Mouse (Mus musculus) layer of hippocampus, postnatal 10 days (tissue): ENCODE results near the gene 4833427G06Rik. TPM values are rescaled to one million over a fixed set of nuclear protein-coding genes. Genes with fewer than 3 reads are reported as not detected.
"Not testable (repeated sequence)": the region's sequence is repeated elsewhere in the genome, so short reads cannot be mapped to it uniquely, and the experiment has no call there.

Experiments used
- DNase-seq, 2 experiments: peaks; one replicate each; pipeline ENCODE4 v3.0.0; 2021; ENCODE audit warnings: low spot score in 2 of 2
- long read RNA-seq: library from polyadenylated mRNA; stranded (forward); transcript quantifications from one replicate; pipeline ENCODE4 v2.0.0, GENCODE M21; 2023
- total RNA-seq, 2 experiments: library from RNA; stranded (reverse); gene quantifications; 2 replicates each; pipeline ENCODE4 v1.2.3; 2021

The 4833427G06Rik gene
- total RNA-seq, result under 1 TPM; 0.58 to 0.75 TPM
- long read RNA-seq, result 0 reads

DNA sequence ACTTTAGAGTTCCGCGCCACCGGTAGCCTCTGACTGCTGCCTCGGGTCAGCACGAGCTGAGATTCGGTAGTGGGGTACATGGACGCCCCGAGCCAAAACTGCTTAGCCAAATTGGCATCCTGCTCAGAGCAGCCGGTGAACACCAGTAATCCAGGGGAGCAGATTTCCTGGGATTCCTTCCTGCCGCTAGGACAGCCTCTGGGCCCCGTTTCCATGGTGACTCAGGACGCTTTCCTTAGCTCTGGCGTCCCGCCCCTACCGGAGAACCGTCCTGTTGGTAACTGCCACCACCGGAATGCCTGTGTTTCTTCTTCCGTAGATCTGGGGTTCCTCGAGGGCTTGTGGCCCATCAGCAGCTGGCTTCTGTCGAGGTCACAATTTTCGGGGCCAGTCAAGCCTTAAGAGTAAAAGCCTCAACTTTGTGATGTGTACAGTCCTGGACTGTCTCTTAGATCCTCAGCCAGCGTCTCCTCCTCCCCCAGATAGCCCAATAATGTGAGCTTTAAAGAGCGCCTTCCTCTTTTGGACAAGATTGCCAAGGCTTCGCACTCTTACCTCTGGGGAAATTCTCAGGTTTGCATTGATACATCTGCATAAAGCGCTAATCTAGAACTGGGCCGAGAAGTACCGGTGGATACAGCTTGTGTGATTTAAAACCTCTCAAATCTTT, at the start of gene 4833427G06Rik:
Gene 4833427G06Rik, minus strand, starts transcription at position 323 of the 670 bp plus-strand sequence.
- DNase-seq, result peak; percentile 37 to 55

DNA sequence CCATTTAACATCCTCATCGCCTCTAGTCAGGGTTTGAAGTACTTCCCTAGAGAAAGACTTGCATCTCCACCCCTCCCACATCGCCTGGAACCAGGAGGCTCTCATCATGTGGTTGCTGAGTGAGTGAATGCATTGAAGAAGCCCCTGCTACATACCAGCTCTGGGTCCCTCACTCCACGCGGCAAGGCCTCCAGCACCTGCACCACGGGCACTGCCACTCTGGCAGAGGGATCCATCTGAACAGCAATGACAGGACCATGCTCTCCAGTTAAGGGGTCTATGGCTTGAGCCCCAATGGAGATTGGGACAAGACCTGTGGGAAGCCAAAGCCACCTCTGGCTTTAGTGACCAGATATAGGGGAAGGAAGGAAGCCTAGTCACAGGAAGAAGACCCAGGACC, 45.4 kb upstream of the 4833427G06Rik start:
- no peak for DNase-seq

DNA sequence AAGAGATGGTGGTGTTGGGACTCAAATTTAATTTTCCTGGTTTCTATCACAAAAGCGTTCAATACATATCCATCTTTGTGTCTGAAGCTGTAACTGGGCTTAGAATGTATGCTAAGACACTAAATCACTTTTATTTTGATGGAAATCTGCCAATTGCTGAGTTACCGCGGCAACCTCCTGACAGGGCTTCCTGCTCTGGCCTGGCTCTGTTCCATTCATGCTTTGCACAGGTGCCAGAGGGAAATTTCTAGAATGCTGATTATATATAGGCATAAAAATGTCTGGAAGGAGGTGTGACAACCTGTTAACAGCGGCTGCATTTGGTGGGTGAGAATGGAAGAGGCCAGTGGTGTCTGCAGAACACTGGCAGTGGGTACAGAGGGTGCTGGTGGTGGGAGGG, 44.6 kb upstream of the 4833427G06Rik start:
- DNase-seq, result no peak

DNA sequence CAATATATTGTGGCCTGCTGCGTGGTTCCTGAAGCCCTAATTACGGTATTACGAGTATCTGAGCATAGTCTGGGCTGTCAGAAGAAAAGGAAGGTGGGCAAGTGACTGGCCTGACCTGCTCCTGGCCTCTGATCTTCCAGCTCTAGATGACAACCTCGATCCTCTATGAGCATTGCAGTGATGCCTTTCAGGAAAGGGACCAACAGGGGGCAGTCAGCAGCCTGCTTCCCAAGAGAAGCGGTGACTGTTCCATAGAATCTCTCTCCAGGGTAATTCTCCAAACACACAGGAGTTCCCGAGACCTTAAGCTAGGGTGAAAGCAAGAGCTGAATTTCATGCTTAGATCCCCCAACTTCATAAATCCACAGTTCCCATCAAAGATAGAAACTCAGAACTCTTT, 42.3 kb upstream of the 4833427G06Rik start:
- no peak for DNase-seq

DNA sequence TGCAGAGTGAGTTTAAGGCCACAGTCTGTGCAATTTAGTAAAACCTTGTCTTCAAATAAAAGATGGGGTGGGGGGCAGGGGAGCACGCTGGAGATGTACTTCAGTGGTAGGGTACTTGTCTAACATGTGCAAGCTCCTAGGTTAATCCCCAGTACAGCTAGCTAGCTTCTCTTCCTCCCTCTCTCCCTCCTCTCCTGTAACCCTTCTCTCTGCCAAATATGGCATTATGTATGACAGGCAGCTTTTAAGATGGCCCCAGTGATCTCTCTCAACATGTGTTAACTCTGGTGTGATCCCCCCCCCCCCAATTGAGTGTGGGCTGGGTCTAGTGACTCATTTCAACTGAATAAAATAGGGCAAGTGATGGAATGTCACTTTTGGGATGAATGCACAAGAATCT, 41.6 kb upstream of the 4833427G06Rik start:
- DNase-seq, result no peak

DNA sequence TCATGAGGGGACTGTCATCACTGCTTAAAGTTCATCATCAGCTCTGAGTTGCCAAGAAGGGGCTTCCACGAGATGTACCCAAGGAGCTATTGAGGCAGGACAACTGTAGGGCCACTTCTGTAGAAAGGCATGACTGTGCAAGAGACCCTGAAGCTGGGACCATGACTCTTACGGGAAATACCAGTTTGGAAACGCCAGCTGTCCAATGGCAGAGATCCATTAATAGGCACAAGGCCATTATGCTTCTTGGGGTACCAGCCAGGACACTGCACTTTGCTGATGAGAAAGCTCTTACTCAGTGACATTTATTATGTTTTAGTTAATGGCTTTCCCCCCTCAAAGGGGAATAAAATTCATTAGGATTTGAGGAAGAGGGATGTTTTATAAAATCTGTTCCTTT, 38.8 kb upstream of the 4833427G06Rik start:
- no peak for DNase-seq

DNA sequence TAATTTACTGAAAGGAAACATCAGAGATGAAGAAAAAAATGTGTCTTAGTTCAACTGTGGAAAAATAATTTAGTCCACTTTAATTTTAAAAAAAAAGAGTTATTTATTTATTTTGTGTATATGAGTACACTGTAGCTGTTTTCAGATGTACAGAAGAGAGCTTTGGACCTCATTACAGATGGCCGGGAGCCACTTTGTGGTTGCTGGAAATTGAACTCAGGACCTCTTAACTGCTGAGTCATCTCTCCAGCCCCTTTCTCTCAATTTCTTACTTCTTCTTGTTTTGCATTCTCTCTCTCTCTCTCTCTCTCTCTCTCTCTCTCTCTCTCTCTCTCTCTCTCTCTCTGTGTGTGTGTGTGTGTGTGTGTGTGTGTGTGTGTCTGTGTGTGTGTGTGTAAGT, 37.5 kb upstream of the 4833427G06Rik start:
- DNase-seq, result not testable (repeated sequence)

DNA sequence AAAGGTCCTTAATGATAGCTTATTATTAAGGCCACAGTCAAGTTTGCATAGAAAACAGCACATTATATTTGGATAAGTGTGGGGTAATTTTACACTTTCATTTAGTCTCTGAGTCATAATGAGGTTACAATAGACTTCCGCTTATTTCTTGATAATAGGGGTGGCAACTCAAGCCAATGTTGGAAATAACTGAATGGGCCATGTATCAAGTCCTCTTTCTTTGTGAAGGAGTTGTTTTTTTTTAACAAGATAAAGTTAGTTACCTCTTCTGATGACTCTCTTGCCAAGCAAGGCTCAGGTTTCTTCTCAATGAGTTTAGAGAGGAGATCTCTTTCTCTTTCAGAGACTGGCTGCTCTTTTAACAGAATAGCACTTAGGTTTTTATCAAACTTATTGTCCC, 36.4 kb upstream of the 4833427G06Rik start:
- no peak for DNase-seq

DNA sequence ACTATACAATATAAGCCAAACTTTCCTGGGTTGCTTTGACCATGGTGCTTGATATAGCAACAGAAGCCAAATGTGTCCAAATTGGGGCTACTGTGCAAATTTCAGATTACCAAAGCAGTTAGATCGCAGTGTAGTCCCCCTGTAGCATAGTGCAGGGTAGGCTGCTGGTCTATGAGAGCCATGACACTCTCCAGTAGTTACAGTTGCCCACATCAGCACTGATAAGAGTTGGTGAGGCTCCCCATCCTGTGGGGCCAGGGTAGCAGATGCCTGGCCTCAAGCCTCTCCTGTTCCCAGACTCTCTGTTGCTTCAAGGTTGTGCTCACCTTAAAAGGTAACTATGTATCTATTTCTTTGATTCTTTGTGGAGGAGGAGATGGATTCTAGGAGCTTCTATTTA, 36.0 kb upstream of the 4833427G06Rik start:
- DNase-seq, result no peak

DNA sequence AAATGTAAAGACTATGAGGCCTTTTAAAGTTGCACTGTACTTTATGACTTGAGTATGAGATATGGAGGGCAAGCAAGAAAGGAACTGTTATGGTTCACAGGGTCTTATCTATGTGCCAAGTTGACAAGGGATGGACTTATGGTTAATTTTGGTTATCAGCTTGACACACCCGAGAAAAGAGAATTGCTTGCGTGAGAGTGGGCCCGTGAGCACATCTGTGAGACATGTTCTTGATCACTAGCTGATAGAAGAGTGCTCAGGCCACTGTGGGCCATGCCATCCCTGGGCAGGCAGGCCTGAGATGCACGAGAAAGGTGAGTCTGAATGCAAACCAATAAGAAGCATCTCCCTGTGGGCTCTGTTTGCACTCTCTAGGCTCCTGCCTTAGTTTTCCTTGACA, 35.6 kb upstream of the 4833427G06Rik start:
- DNase-seq, result no peak

DNA sequence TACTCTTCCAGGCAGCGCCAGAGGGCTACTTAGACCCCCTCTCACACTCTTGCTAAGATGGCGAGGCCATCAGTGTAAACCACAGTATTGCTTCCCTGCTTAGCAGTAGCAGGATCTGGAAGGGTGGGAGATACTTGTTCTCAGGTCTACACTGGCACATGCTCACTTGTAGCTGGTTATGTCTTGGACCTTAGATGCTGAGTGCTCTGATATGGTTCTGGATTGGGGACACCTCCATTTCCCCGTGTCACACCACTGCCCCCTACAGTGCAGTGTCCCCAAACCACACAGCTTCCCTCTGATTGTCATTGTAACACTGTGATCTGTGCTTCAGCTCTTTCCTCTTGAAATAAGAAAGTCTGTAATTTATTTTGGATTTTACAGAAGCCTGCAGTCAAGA, 35.1 kb upstream of the 4833427G06Rik start:
- peak in 1 of 2 experiments; percentile 47 for DNase-seq

DNA sequence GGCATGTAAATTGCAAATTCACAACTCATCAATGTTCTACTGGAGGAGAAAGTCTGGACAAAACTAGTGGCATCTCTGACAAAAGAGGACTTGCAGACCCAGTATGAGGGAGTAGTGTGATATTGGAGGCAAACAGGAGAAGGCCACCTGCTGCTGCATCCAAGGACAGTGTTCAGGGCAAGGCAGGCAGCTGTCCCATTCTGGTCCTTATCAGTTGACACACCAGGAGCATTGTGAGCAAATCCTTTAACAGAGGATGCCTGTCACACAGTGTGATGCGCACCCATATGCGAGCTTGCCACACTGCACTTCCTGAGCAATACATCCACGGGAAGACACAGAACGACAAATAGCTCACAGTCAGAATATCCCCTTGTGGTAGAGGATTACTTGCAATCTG, 12.9 kb upstream of the 4833427G06Rik start:
- no peak for DNase-seq

DNA sequence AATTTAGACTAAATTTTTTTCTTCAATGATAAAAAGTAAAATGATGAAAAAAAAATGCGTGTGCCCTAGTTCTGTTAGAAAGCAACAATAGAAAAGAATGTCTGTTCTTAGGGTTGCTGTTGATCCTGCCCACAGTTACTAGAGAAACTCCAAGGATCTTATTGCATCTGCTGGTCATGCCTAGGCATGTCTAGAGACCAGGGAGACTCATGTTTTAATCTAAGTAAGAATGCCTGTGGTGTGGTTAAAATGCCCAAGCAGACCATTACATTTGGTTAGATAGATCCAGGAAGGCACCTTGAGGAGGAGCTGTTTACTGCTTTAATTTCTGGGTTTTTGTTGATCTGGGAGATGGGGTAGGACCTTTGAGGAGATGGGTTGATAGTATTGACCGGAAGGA, 3.9 kb upstream of the 4833427G06Rik start:
- DNase-seq, result no peak

DNA sequence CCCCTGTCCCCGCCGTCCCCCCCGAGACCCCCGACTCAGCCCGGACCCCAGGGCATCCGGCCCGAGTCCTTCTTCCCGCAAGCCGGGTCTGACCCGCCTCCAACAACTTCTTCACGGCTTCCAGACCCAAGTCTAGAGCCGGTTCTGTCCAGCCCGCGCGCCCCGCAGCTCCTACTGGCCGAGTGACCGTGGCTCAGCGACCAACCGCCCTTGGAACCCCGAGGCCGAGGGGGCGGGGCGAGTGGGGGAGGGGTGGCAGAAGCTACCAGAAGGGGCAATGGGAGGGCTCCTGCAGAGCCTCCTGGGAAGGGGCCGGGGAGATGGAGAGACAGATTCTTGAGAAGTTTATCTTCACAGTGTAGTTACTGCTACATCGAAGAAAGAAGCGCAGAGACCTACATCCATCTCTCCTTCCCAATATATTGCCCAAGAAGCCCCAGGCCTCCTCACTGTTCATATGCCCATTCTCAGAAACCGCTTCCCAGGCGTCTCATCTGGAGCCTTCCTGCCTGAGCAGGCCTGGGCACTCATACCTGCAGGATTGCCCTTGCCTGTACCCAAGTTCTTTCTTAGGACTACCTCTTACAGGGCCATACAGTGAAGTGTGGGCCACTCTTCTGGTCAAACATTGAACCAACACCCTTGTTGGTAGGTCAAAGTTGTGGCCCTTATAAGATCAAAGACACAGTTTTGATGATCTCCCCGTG, 2.1 kb upstream of the 4833427G06Rik start:
- peak; percentile 29 to 37 for DNase-seq

DNA sequence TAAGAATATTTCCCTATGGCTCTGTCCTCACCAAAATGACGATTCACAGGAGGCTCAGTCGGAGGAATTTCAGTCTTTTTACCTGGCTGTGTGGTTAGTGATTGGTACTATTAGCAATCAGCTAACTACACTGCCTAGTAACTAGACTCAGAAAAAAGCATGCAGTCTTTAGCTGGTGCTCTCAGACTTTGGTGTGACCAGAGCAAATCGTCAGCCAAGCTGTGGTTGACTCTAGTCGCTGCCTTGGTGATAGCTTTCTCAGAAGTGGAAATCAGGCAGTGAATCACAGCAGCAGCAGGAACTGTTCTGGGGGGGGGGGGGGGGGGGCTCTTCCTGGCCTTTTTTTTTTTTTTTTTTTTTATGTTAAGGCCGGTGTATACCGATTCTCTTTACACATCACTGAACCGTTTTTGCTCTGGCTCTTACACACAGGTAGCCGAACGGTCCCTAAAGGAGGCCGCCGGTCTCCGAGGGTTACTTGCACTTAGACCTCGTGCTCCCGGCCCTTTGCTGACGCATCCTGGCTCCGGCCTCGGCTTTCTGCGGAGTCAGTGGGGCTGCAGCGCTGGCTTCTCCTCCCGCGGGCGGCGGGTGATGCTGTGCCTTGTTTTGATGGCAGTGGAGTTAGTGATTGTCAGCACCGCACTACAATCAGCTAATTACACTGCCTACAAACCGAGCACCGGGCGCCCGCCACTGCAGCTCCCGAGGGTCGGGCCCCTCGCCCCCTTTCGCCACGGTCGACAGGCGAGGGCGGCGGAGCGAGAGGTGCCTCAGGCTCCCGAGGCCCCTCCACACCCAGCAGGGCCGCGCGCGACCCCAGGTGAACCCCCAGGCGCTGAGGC, 1.3 kb upstream of the 4833427G06Rik start:
- DNase-seq, result peak; percentile 45 to 61

DNA sequence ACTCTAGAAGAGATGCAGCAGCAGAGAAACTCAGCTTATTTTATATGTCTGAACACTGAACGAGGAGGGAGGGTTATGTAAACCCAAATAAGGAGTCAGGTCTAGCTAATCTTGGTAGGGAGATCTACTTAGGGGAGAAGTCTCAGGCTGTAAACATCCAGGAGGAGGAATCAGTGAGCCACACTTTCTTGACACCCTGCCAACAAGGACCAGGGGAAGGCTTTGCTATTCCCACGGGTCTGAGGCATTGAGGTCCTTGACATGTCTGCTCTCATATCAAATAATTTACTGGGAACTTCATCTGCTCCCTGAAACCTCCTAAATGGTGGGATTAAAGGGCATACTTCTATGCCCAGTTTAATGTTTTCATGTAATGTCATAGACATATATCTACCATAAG, 5.6 kb downstream of the 4833427G06Rik start:
- no peak for DNase-seq

DNA sequence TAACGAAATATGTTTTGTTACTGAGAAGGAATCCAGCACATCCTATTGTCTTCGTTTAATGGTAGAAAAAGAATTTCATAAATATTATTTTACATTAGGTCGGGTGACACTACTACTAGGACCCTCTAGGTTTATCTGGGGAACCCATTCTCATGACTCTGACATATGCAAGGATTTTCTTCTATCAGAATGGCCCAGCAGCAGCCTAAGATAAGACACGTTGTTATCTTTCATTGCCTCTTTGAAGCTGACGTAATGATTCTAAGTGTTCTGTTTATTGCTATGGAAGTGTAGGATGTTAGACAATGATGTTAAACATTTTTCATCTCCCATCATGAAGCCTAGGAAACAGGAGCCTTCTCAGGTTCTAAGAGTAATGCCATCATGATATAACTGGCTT, 8.2 kb downstream of the 4833427G06Rik start:
- DNase-seq, result no peak

DNA sequence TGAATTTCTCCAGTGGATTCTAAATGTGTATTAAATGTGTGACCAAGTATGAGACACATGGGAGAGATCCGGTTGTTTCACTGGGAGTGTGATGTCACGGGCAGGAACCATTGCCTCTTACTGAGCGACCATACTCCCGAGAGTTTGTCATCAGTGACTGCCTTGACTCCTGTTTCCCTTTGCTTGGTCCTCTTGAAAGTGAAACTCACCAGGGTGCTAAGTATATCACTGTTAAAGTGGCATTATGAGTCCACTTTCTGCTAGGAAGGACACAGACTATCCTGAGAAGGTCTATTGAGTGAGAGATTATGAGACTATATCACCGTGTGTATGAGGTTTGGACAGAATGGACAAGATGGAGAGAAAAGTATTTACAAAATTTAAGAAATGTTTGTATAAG, 20.3 kb downstream of the 4833427G06Rik start:
- no peak for DNase-seq

DNA sequence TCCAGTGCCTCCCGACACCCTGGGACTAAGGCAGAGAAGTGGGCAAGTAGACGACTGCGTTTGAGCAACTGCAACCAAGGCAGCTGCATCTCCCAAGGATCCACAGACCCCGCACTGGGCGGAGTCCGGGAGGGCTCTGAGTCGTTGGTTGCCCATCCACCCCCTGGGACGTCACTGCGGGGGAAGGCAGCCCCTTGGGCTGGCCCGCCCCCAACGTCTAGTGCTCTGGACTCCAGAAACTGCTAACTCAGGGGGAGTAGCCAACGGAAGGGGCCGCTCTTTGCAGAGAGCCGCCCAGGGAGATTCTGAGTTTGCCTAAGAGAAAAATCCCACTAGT, 24.9 kb downstream of the 4833427G06Rik start, which contains the start of gene Layn:
Gene Layn, minus strand, starts transcription at position 116 of the 337 bp plus-strand sequence.
- peak; percentile 62 to 71 for DNase-seq

DNA sequence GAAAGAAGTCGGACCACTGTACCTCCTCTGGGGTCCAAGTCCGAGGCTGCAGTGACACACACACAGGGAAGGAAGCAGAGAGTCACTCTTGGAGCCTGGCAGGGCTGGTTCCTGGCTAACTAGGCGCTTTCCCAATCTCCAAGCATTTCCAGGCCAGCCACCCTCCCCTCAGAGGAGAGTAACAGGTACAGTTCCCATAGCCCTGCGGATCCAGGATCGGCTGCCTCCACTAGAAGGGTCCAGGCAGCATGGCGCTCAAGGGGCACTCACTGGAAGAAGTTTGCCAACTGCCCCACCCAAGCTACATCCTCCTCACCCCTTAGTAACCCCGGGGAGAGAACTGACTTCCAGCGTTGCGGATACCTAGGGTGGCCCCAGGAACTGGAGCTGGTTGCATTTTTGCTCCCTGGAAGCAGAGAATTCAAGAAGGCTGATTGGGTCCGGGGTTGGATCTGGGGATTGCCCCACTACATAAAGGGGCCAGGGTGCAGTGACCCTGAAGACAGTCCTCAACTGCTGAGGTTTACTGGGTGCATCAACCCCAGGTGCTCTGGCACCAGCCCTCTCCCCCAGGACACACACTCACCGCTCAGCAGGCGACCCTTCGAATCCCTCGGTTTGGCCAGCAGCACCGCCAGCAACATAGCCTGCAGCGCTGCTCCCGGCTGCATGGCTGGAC, 25.4 kb downstream of the 4833427G06Rik start:
- DNase-seq, result peak in 1 of 2 experiments; percentile 14

DNA sequence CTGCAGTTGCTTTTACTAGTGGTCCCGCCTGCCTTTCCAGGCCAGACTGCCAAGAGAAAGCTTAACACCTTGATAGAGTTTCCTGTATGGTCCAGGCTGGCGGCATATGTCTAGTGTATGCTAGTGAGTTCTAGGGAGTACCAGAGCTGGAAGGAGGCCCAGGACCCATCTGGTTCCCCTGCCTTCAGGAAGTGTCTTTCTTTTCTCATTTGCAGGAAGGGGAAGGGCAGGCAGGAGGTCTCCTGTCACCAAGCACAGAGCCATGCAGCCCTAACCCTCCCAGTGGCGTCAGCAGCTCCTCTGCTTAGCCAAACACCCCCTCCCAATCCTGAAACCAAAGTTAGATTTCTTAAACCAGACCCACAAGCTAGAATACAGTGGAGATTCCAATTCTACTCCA, 26.1 kb downstream of the 4833427G06Rik start:
- DNase-seq, result peak; percentile 12 to 17
